Mouse (Mus musculus): ENCODE results near the gene Ttc23l. TPM values are rescaled to one million over a fixed set of nuclear protein-coding genes. Genes with fewer than 3 reads are reported as not detected.
A peak's percentile ranks its signal among the peaks of the same experiment; 100 is the strongest.
"Not testable (repeated sequence)": the region's sequence is repeated elsewhere in the genome, so short reads cannot be mapped to it uniquely, and the experiment has no call there.

The Ttc23l gene
- polyA plus RNA-seq, 1 experiment, result not detected

GRCm38 (mm10) chr15:10525896-10526295, 32.6 kb downstream of the Ttc23l start:
- no peak overlapping the region for H3K4me3 ChIP-seq (ENCODE audit: extremely low read depth, insufficient read depth, insufficient read length)
- DNase-seq (ENCODE audit: low read depth in 1 of 2, low spot score in 2 of 2), result no peak
- TF ChIP-seq CTCF (IDR thresholded peaks at IDR 0.05; ENCODE audit: extremely low read depth, insufficient read depth, insufficient read length, insufficient replicate concordance) (no peak), POLR2A (IDR thresholded peaks at IDR 0.05; ENCODE audit: low read depth, low read length) (no peak)
- WGBS, result 75% methylated on average over 1 of the region's 1 CpGs
- no peaks in the 10 kb centered on the region; the same call in 1 of the 2 replicates for H3K27me3 ChIP-seq (ENCODE audit: control insufficient read depth, insufficient read depth, low read length)
- H3K36me3 ChIP-seq (ENCODE audit: control insufficient read depth, insufficient read depth, low read length), result no peaks in the 10 kb centered on the region
- no peaks in the 10 kb centered on the region for H3K4me1 ChIP-seq (ENCODE audit: control insufficient read depth, insufficient read depth, insufficient read length)
- H3K27ac ChIP-seq (ENCODE audit: insufficient read depth, low read length), result no peak overlapping the region

- no peaks in the 10 kb centered on the region for H3K4me1 ChIP-seq (ENCODE audit: control insufficient read depth, insufficient read depth, insufficient read length)
- WGBS, result 91% methylated on average over 7 of the region's 7 CpGs
- no peaks in the 10 kb centered on the region for H3K36me3 ChIP-seq (ENCODE audit: control insufficient read depth, insufficient read depth, low read length)
- TF ChIP-seq CTCF (IDR thresholded peaks at IDR 0.05; ENCODE audit: extremely low read depth, insufficient read depth, insufficient read length, insufficient replicate concordance), result no peak
- no peak for TF ChIP-seq POLR2A (IDR thresholded peaks at IDR 0.05; ENCODE audit: low read depth, low read length)
- H3K4me3 ChIP-seq (ENCODE audit: extremely low read depth, insufficient read depth, insufficient read length), result no peak overlapping the region
- DNase-seq (ENCODE audit: low read depth in 1 of 2, low spot score in 2 of 2), result no peak
- no peaks in the 10 kb centered on the region for H3K27me3 ChIP-seq (ENCODE audit: control insufficient read depth, insufficient read depth, low read length)
- no peak overlapping the region for H3K27ac ChIP-seq (ENCODE audit: insufficient read depth, low read length)
Measured at GRCm38 (mm10) chr15:10515166-10515565, 43.3 kb downstream of the Ttc23l start.

GRCm38 (mm10) chr15:10506099-10506498, 52.4 kb downstream of the Ttc23l start:
- no peaks in the 10 kb centered on the region for H3K36me3 ChIP-seq (ENCODE audit: control insufficient read depth, insufficient read depth, low read length)
- no peaks in the 10 kb centered on the region for H3K4me1 ChIP-seq (ENCODE audit: control insufficient read depth, insufficient read depth, insufficient read length)
- H3K27ac ChIP-seq (ENCODE audit: insufficient read depth, low read length), result no peak overlapping the region
- H3K4me3 ChIP-seq (ENCODE audit: extremely low read depth, insufficient read depth, insufficient read length), result no peak overlapping the region
- no peaks in the 10 kb centered on the region for H3K27me3 ChIP-seq (ENCODE audit: control insufficient read depth, insufficient read depth, low read length)
- WGBS, result 81% methylated on average over 11 of the region's 11 CpGs
- no peak for DNase-seq (ENCODE audit: low read depth in 1 of 2, low spot score in 2 of 2)
- TF ChIP-seq CTCF (IDR thresholded peaks at IDR 0.05; ENCODE audit: extremely low read depth, insufficient read depth, insufficient read length, insufficient replicate concordance) (no peak), POLR2A (IDR thresholded peaks at IDR 0.05; ENCODE audit: low read depth, low read length) (no peak)

- Histone ChIP-seq H3K27me3 (ENCODE audit: control insufficient read depth, insufficient read depth, low read length) (no peaks in the 10 kb centered on the region), H3K27ac (ENCODE audit: insufficient read depth, low read length) (no peak overlapping the region), H3K4me1 (ENCODE audit: control insufficient read depth, insufficient read depth, insufficient read length) (no peaks in the 10 kb centered on the region), H3K4me3 (ENCODE audit: extremely low read depth, insufficient read depth, insufficient read length) (no peak overlapping the region), H3K36me3 (ENCODE audit: control insufficient read depth, insufficient read depth, low read length) (no peaks in the 10 kb centered on the region; the same call in 1 of the 2 replicates)
- TF ChIP-seq CTCF (IDR thresholded peaks at IDR 0.05; ENCODE audit: extremely low read depth, insufficient read depth, insufficient read length, insufficient replicate concordance) (peak; percentile 36; the same call in 1 of the 2 replicates), POLR2A (IDR thresholded peaks at IDR 0.05; ENCODE audit: low read depth, low read length) (no peak)
- WGBS, result 58% methylated on average over 11 of the region's 11 CpGs
- no peak for DNase-seq (ENCODE audit: low read depth in 1 of 2, low spot score in 2 of 2)
Measured at GRCm38 (mm10) chr15:10500838-10501719, 57.4 kb downstream of the Ttc23l start.

- DNase-seq (ENCODE audit: low read depth in 1 of 2, low spot score in 2 of 2), result no peak
- Histone ChIP-seq H3K27me3 (ENCODE audit: control insufficient read depth, insufficient read depth, low read length) (no peaks in the 10 kb centered on the region), H3K4me1 (ENCODE audit: control insufficient read depth, insufficient read depth, insufficient read length) (no peaks in the 10 kb centered on the region), H3K27ac (ENCODE audit: insufficient read depth, low read length) (no peak overlapping the region), H3K36me3 (ENCODE audit: control insufficient read depth, insufficient read depth, low read length) (peaks cover 1% of the 10 kb centered on the region), H3K4me3 (ENCODE audit: extremely low read depth, insufficient read depth, insufficient read length) (no peak overlapping the region)
- 78% methylated on average over 5 of the region's 5 CpGs for WGBS
- TF ChIP-seq POLR2A (IDR thresholded peaks at IDR 0.05; ENCODE audit: low read depth, low read length), result no peak
- TF ChIP-seq CTCF (IDR thresholded peaks at IDR 0.05; ENCODE audit: extremely low read depth, insufficient read depth, insufficient read length, insufficient replicate concordance), result no peak
Measured at GRCm38 (mm10) chr15:10500035-10500434, 58.4 kb downstream of the Ttc23l start.

- WGBS, result 70% methylated on average over 5 of the region's 5 CpGs
Measured at GRCm38 (mm10) chr15:10499593-10499992, 58.9 kb downstream of the Ttc23l start.

GRCm38 (mm10) chr15:10496696-10497095, 61.8 kb downstream of the Ttc23l start:
- H3K4me1 ChIP-seq (ENCODE audit: control insufficient read depth, insufficient read depth, insufficient read length); H3K27ac ChIP-seq (ENCODE audit: insufficient read depth, low read length); H3K27me3 ChIP-seq (ENCODE audit: control insufficient read depth, insufficient read depth, low read length); H3K4me3 ChIP-seq (ENCODE audit: extremely low read depth, insufficient read depth, insufficient read length); H3K36me3 ChIP-seq (ENCODE audit: control insufficient read depth, insufficient read depth, low read length); DNase-seq (ENCODE audit: low read depth in 1 of 2, low spot score in 2 of 2): not testable (repeated sequence)
- 95% methylated on average over 1 of the region's 1 CpGs for WGBS

More at GRCm38 (mm10) chr15:10499593-10499992, 58.9 kb downstream of the Ttc23l start:
- Histone ChIP-seq H3K36me3 (ENCODE audit: control insufficient read depth, insufficient read depth, low read length) (peaks cover 1% of the 10 kb centered on the region), H3K27ac (ENCODE audit: insufficient read depth, low read length) (no peak overlapping the region), H3K4me3 (ENCODE audit: extremely low read depth, insufficient read depth, insufficient read length) (no peak overlapping the region), H3K27me3 (ENCODE audit: control insufficient read depth, insufficient read depth, low read length) (no peaks in the 10 kb centered on the region), H3K4me1 (ENCODE audit: control insufficient read depth, insufficient read depth, insufficient read length) (no peaks in the 10 kb centered on the region)
- no peak for DNase-seq (ENCODE audit: low read depth in 1 of 2, low spot score in 2 of 2)
- no peak for TF ChIP-seq CTCF (IDR thresholded peaks at IDR 0.05; ENCODE audit: extremely low read depth, insufficient read depth, insufficient read length, insufficient replicate concordance)
- no peak for TF ChIP-seq POLR2A (IDR thresholded peaks at IDR 0.05; ENCODE audit: low read depth, low read length)

All from spleen, adult 2 months (tissue).